Mouse (Mus musculus): Measurements from ENCODE around the gene St3gal3. TPM values are rescaled to one million over a fixed set of nuclear protein-coding genes. Genes with fewer than 3 reads are reported as not detected.

Gene St3gal3
- polyA plus RNA-seq, 1 experiment from 2014 or later, result 6.7 TPM

DNA sequence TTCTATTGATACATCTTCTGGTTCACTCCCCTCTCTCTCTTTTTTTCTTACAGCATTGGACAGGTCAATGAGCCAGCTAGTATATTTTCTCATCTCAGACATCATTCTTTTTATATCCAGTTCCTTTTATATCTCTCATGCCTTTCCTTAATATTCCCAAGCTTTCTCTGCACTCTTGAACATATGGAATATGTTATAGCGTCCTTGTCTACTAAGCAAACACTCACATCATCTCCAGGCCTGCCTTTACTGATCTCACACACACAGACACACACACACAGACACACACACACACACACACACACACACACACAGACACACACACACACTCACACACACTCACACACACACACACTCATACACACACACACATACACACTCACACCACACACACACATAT, 96.7 kb downstream of the St3gal3 start:
- WGBS, result 39% methylated on average over 1 of the region's 1 CpGs

DNA sequence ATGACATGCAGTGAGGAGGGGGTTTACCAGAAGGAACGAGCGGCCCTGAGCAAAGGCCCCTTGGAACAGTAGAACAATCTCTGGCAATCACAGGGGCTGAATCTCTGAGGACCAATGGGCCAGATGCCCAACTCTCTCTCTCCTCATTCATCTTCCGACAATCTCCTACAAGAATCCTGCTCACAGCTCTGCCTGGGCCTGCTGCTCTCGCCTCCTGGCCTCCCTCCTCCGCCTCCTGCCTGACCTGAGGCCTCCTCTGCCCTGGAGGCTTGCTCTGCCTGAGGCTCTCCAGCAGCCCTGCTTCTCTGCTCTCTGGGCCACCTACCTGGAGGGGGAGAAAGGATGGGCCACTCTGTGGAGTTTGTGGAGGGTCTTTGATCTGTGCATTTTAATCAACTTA, 97.3 kb downstream of the St3gal3 start:
- H3K4me1 ChIP-seq (replicated peaks; ENCODE audit: control insufficient read depth, insufficient read depth, low read length), result peaks cover 8% of the 10 kb centered on the region
- H3K9ac ChIP-seq (ENCODE audit: low read length), result no peak overlapping the region
- H3K4me3 ChIP-seq (ENCODE audit: low read length), result no peak overlapping the region
- no peaks in the 10 kb centered on the region for H3K9me3 ChIP-seq (ENCODE audit: control insufficient read depth, low read length)
- peak; percentile 64 for ATAC-seq (ENCODE audit: low read depth)
- H3K4me2 ChIP-seq (ENCODE audit: low read depth, low read length), result no peak overlapping the region
- peak overlapping the region; percentile 12 for H3K27ac ChIP-seq (ENCODE audit: low read length)
- 40% methylated on average over 5 of the region's 5 CpGs for WGBS
- H3K27me3 ChIP-seq (ENCODE audit: control insufficient read depth, insufficient read depth, low read depth, low read length), result no peaks in the 10 kb centered on the region
- H3K36me3 ChIP-seq (ENCODE audit: control insufficient read depth, insufficient read depth, low read length), result no peaks in the 10 kb centered on the region

More for the DNA sequence above, 96.7 kb downstream of the St3gal3 start:
- ATAC-seq (ENCODE audit: low read depth), result peak; percentile 51; the same call in 1 of the 2 replicates
- Histone ChIP-seq H3K36me3 (ENCODE audit: control insufficient read depth, insufficient read depth, low read length) (no peaks in the 10 kb centered on the region), H3K4me3 (ENCODE audit: low read length) (no peak overlapping the region), H3K4me1 (replicated peaks; ENCODE audit: control insufficient read depth, insufficient read depth, low read length) (peaks cover 8% of the 10 kb centered on the region), H3K27ac (ENCODE audit: low read length) (no peak overlapping the region), H3K9ac (ENCODE audit: low read length) (no peak overlapping the region), H3K4me2 (ENCODE audit: low read depth, low read length) (no peak overlapping the region), H3K27me3 (ENCODE audit: control insufficient read depth, insufficient read depth, low read depth, low read length) (no peaks in the 10 kb centered on the region), H3K9me3 (ENCODE audit: control insufficient read depth, low read length) (no peaks in the 10 kb centered on the region)

DNA sequence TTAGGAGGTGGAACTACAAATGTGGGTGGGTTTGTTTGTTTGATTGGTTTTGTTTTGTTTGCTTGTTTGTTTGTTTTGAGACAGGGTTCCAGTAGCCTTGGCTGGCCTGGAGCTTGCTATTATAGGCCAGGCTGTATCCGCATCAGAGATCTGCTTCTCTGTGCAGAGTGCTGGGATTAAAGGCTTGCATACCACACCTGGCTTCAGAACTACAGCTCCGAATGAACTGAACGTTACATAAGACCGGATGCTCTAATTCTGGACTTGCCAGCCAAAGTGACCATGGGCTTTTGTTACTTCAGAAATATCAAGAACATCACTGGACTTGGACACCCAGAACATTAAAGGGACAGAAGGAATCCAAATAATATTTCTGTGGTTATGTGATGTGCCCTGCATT, 98.2 kb downstream of the St3gal3 start:
- WGBS, result 93% methylated on average over 4 of the region's 4 CpGs
- H3K36me3 ChIP-seq (ENCODE audit: control insufficient read depth, insufficient read depth, low read length), result no peaks in the 10 kb centered on the region
- H3K9me3 ChIP-seq (ENCODE audit: control insufficient read depth, low read length), result no peaks in the 10 kb centered on the region
- H3K27me3 ChIP-seq (ENCODE audit: control insufficient read depth, insufficient read depth, low read depth, low read length), result no peaks in the 10 kb centered on the region
- H3K4me1 ChIP-seq (replicated peaks; ENCODE audit: control insufficient read depth, insufficient read depth, low read length), result peaks cover 13% of the 10 kb centered on the region
- H3K4me3 ChIP-seq (ENCODE audit: low read length), result no peak overlapping the region
- H3K4me2 ChIP-seq (ENCODE audit: low read depth, low read length), result no peak overlapping the region
- no peak overlapping the region for H3K9ac ChIP-seq (ENCODE audit: low read length)
- no peak overlapping the region for H3K27ac ChIP-seq (ENCODE audit: low read length)
- ATAC-seq (ENCODE audit: low read depth), result no peak

DNA sequence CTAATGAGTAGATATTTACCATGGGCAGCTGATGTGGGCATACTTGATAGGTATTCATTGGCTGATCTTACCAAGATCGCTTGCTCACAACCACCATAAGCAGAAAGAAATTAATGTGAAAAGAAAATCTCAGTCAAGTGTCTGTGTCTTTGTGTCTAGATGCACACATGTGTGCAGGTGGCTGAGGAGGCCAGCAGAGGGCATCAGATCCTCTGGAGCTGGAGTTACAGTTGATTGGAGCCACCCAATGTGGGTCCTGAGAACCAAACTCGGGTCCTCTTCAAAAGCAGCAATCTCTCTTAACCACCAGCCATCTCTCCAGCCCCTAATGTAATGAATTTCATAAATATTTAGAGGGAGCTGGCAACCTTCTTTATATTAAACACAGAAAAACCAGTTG, 99.6 kb downstream of the St3gal3 start:
- Histone ChIP-seq H3K4me2 (ENCODE audit: low read depth, low read length) (no peak overlapping the region), H3K9ac (ENCODE audit: low read length) (no peak overlapping the region), H3K27ac (ENCODE audit: low read length) (no peak overlapping the region), H3K9me3 (ENCODE audit: control insufficient read depth, low read length) (no peaks in the 10 kb centered on the region), H3K36me3 (ENCODE audit: control insufficient read depth, insufficient read depth, low read length) (no peaks in the 10 kb centered on the region), H3K4me1 (replicated peaks; ENCODE audit: control insufficient read depth, insufficient read depth, low read length) (peaks cover 21% of the 10 kb centered on the region), H3K4me3 (ENCODE audit: low read length) (no peak overlapping the region), H3K27me3 (ENCODE audit: control insufficient read depth, insufficient read depth, low read depth, low read length) (no peaks in the 10 kb centered on the region)
- 93% methylated on average over 2 of the region's 2 CpGs for WGBS
- ATAC-seq (ENCODE audit: low read depth), result no peak

DNA sequence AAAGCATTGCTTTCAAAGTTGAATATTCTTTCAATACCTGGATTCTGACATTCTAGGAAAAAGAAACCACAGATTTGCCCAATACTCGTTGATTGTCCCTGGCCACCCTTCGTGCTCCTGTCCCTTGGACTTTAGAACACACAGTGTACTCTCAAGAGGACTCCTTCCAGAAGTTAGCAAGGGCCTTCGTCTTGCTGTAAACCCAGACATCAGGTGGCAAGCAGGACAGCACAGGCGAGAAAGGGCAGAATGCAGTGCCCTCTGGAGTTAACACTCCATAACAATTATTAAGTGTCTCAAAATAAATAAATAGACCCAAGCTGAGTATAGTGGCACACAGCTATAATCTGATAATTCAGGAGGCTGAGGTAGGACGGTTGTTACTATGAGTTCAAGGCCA, 101.7 kb downstream of the St3gal3 start:
- no peaks in the 10 kb centered on the region for H3K27me3 ChIP-seq (ENCODE audit: control insufficient read depth, insufficient read depth, low read depth, low read length)
- peaks cover 36% of the 10 kb centered on the region for H3K4me1 ChIP-seq (replicated peaks; ENCODE audit: control insufficient read depth, insufficient read depth, low read length)
- no peaks in the 10 kb centered on the region for H3K36me3 ChIP-seq (ENCODE audit: control insufficient read depth, insufficient read depth, low read length)
- H3K9me3 ChIP-seq (ENCODE audit: control insufficient read depth, low read length), result no peaks in the 10 kb centered on the region
- no peak overlapping the region for H3K9ac ChIP-seq (ENCODE audit: low read length)
- 84% methylated on average over 5 of the region's 5 CpGs for WGBS
- no peak overlapping the region for H3K27ac ChIP-seq (ENCODE audit: low read length)
- no peak overlapping the region for H3K4me3 ChIP-seq (ENCODE audit: low read length)
- no peak for ATAC-seq (ENCODE audit: low read depth)
- H3K4me2 ChIP-seq (ENCODE audit: low read depth, low read length), result no peak overlapping the region

DNA sequence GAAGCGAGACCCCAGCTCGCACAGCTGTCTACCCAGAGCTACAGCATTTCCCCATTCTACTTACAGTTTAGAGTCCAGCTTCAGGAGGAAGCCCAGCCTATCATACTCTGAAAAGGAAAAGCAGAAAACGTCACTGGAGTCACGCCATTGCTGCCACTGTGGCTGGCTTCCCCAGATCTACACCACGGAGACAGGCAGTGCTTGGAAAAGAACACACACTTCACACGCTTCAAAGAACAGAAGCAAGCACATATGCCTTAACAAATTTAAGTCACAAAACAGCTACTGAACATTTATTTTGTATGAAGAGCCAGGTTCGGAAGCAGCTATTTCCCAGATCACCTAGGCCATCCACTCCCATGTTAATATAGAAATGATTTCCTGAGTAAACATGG, 102.9 kb downstream of the St3gal3 start:
- Histone ChIP-seq H3K4me2 (ENCODE audit: low read depth, low read length) (no peak overlapping the region), H3K9ac (ENCODE audit: low read length) (no peak overlapping the region), H3K9me3 (ENCODE audit: control insufficient read depth, low read length) (no peaks in the 10 kb centered on the region), H3K27me3 (ENCODE audit: control insufficient read depth, insufficient read depth, low read depth, low read length) (no peaks in the 10 kb centered on the region), H3K27ac (ENCODE audit: low read length) (peak overlapping the region; percentile 69), H3K36me3 (ENCODE audit: control insufficient read depth, insufficient read depth, low read length) (no peaks in the 10 kb centered on the region), H3K4me1 (replicated peaks; ENCODE audit: control insufficient read depth, insufficient read depth, low read length) (peaks cover 28% of the 10 kb centered on the region), H3K4me3 (ENCODE audit: low read length) (no peak overlapping the region)
- 80% methylated on average over 7 of the region's 7 CpGs for WGBS
- no peak for ATAC-seq (ENCODE audit: low read depth)

DNA sequence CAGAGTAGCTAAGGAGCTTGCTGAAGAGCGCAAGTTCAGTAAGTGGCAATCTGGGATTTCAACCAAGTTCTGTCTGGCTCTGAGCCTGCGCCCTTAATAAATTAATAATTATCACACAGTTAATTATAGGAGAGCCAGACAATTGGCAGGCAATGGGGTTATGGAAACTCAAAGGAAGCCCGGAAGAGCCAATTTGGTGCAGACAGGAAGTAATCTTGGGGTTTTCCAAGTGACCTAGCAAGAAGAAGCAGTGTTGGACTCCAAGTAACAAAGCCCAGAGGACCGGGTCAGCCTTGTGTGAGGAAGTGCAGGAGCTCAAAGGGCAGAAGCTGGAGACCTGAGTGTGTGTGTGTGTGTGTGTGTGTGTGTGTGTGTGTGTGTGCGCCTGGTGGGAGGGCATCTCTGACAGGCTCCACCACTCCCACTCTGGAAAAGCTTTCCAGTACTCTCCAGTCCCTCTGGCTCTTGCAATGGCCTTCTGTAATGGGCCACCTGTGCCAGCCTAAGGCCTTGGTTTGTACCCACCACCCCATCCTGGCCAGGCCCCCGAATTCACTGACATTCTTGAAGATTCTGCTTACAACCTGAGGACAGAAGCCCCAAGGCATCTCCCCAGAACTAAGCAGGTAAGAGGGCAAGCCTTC, 103.5 kb downstream of the St3gal3 start:
- H3K27me3 ChIP-seq (ENCODE audit: control insufficient read depth, insufficient read depth, low read depth, low read length), result no peaks in the 10 kb centered on the region
- H3K9ac ChIP-seq (ENCODE audit: low read length), result no peak overlapping the region
- 40% methylated on average over 6 of the region's 6 CpGs for WGBS
- peak overlapping the region; percentile 69 for H3K27ac ChIP-seq (ENCODE audit: low read length)
- no peak overlapping the region for H3K4me3 ChIP-seq (ENCODE audit: low read length)
- H3K4me2 ChIP-seq (ENCODE audit: low read depth, low read length), result no peak overlapping the region
- peaks cover 28% of the 10 kb centered on the region for H3K4me1 ChIP-seq (replicated peaks; ENCODE audit: control insufficient read depth, insufficient read depth, low read length)
- ATAC-seq (ENCODE audit: low read depth), result peak; percentile 87
- H3K36me3 ChIP-seq (ENCODE audit: control insufficient read depth, insufficient read depth, low read length), result no peaks in the 10 kb centered on the region
- no peaks in the 10 kb centered on the region for H3K9me3 ChIP-seq (ENCODE audit: control insufficient read depth, low read length)

DNA sequence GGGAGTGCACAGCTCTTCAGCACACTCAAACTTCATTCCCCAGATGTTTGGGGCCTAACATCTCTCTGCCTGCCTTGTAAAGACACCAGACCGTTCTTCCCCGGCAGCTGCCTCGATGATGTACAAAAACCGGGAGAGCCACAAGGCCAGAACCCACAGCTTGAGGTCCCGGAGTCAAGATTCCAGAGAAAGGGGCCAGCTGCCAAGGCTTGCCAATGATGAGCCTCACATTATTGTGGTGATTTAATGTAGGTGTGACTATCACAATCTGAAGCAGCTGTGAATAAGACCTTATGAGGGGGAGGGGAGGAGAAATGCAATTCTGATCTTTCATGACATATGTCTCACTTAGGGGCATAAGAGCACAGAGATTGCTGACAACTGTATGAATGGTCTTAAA, 104.4 kb downstream of the St3gal3 start:
- 48% methylated on average over 5 of the region's 5 CpGs for WGBS
- Histone ChIP-seq H3K36me3 (ENCODE audit: control insufficient read depth, insufficient read depth, low read length) (no peaks in the 10 kb centered on the region), H3K4me1 (replicated peaks; ENCODE audit: control insufficient read depth, insufficient read depth, low read length) (peaks cover 28% of the 10 kb centered on the region), H3K9me3 (ENCODE audit: control insufficient read depth, low read length) (no peaks in the 10 kb centered on the region), H3K4me3 (ENCODE audit: low read length) (no peak overlapping the region), H3K4me2 (ENCODE audit: low read depth, low read length) (no peak overlapping the region), H3K27ac (ENCODE audit: low read length) (peak overlapping the region; percentile 69), H3K9ac (ENCODE audit: low read length) (no peak overlapping the region), H3K27me3 (ENCODE audit: control insufficient read depth, insufficient read depth, low read depth, low read length) (no peaks in the 10 kb centered on the region)
- peak; percentile 24; the same call in 1 of the 2 replicates for ATAC-seq (ENCODE audit: low read depth)

DNA sequence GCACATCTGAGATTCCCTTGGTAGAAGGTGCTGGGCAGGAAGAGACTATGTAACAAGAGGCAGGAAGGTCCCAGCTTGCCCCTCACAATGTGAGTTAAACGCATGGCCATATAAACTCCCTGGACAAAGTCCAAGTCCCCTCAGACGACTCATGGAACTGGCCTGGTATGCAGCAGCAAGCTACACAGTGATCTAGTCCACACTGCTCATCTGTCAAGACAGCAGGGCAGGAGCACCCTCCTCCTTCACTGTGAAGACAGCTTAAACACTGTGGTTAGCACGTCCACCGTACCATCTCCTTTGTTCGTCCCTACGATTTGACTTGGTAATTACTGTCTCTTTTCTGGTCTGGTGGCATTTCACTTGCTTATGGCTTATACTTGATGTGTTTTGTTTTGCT, 104.8 kb downstream of the St3gal3 start:
- ATAC-seq (ENCODE audit: low read depth), result peak; percentile 63
- H3K4me1 ChIP-seq (replicated peaks; ENCODE audit: control insufficient read depth, insufficient read depth, low read length), result peaks cover 28% of the 10 kb centered on the region
- no peaks in the 10 kb centered on the region for H3K27me3 ChIP-seq (ENCODE audit: control insufficient read depth, insufficient read depth, low read depth, low read length)
- H3K27ac ChIP-seq (ENCODE audit: low read length), result peak overlapping the region; percentile 69
- no peaks in the 10 kb centered on the region for H3K9me3 ChIP-seq (ENCODE audit: control insufficient read depth, low read length)
- no peak overlapping the region for H3K4me2 ChIP-seq (ENCODE audit: low read depth, low read length)
- no peak overlapping the region for H3K9ac ChIP-seq (ENCODE audit: low read length)
- WGBS, result 29% methylated on average over 6 of the region's 6 CpGs
- H3K4me3 ChIP-seq (ENCODE audit: low read length), result no peak overlapping the region
- no peaks in the 10 kb centered on the region for H3K36me3 ChIP-seq (ENCODE audit: control insufficient read depth, insufficient read depth, low read length)

DNA sequence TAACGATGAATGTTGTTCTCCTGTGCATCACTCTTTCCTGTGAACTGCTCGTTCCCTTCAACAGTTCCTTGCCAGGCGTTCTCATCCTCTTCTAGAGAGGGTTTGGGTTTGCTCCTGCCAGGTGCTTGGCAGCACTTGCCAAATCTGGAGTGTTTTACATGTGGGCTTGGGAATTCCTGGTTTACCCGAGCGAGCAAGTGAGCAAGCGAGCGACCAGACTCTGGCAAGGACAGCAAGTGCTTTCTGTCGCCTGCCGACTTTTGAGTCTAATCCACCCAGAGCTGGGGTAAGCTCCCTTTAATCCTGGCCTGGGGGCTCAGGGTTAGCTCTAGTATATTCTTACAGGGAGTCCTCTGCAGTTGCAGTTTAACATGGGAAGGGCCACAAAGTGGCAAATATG, 105.7 kb downstream of the St3gal3 start:
- Histone ChIP-seq H3K27ac (ENCODE audit: low read length) (peak overlapping the region; percentile 51; the same call in 1 of the 2 replicates), H3K4me1 (replicated peaks; ENCODE audit: control insufficient read depth, insufficient read depth, low read length) (peaks cover 28% of the 10 kb centered on the region), H3K27me3 (ENCODE audit: control insufficient read depth, insufficient read depth, low read depth, low read length) (no peaks in the 10 kb centered on the region), H3K4me2 (ENCODE audit: low read depth, low read length) (no peak overlapping the region), H3K9me3 (ENCODE audit: control insufficient read depth, low read length) (no peaks in the 10 kb centered on the region), H3K36me3 (ENCODE audit: control insufficient read depth, insufficient read depth, low read length) (no peaks in the 10 kb centered on the region), H3K4me3 (ENCODE audit: low read length) (no peak overlapping the region), H3K9ac (ENCODE audit: low read length) (no peak overlapping the region)
- no peak for ATAC-seq (ENCODE audit: low read depth)
- 53% methylated on average over 9 of the region's 9 CpGs for WGBS
